Mouse (Mus musculus) hindbrain, embryonic 14.5 days (tissue): Measurements from ENCODE around the gene Zfp446. TPM values are rescaled to one million over a fixed set of nuclear protein-coding genes. Genes with fewer than 3 reads are reported as not detected.

Source experiments
- ATAC-seq: fragments of 200-750 bp; cut with Nextera tagmentation; 2 replicates; pipeline ENCODE4 v1.8.0; 2017; ENCODE audit warnings: moderate number of reproducible peaks, mild to moderate bottlenecking, moderate TSS enrichment, moderate library complexity; ENCODE audit not compliant: low FRiP score
- DNase-seq: peaks from one replicate; pipeline ENCODE4 v3.0.0-alpha.2; 2015; ENCODE audit warnings: low spot score
- H3K27ac ChIP-seq: fragments of 300-500 bp; sonication (generic); 2 replicates; pipeline ENCODE4 v1.5.1; 2014; ENCODE audit warnings: mild to moderate bottlenecking, moderate library complexity
- H3K27me3 ChIP-seq: fragments of 300-500 bp; sonication (generic); 2 replicates; pipeline ENCODE4 v1.6.1; 2014; ENCODE audit warnings: mild to moderate bottlenecking, low read length, mixed read lengths; ENCODE audit not compliant: control insufficient read depth, insufficient read depth
- H3K36me3 ChIP-seq: fragments of 300-500 bp; sonication (generic); replicated peaks from 2 replicates; pipeline ENCODE4 v1.6.1; 2014; ENCODE audit not compliant: control insufficient read depth, insufficient read depth
- H3K4me1 ChIP-seq: fragments of 300-500 bp; sonication (generic); replicated peaks from 2 replicates; pipeline ENCODE4 v1.6.1; 2014; ENCODE audit warnings: antibody characterized with exemption, low read length, mixed read lengths; ENCODE audit not compliant: control insufficient read depth, insufficient read depth
- H3K4me2 ChIP-seq: fragments of 300-500 bp; sonication (generic); replicated peaks from 2 replicates; pipeline ENCODE4 v1.6.1; 2014; ENCODE audit warnings: mild to moderate bottlenecking, moderate library complexity
- H3K4me3 ChIP-seq: fragments of 300-500 bp; sonication (generic); replicated peaks from 2 replicates; pipeline ENCODE4 v1.5.1; 2014; ENCODE audit warnings: mild to moderate bottlenecking, low read length
- H3K9ac ChIP-seq: fragments of 300-500 bp; sonication (generic); 2 replicates; pipeline ENCODE4 v1.6.1; 2014
- H3K9me3 ChIP-seq: fragments of 300-500 bp; sonication (generic); 2 replicates; pipeline ENCODE4 v1.6.1; 2016; ENCODE audit warnings: low read length; ENCODE audit not compliant: control insufficient read depth
- WGBS: fragments of 180-500 bp; shearing (Covaris S2); extraction: QIAGEN DNeasy Blood & Tissue Kit; methylation state at CpG from one replicate; pipeline ENCODE4 v1.1.7; 2014; 5-methylcytosine and 5-hydroxymethylcytosine counted together
- polyA plus RNA-seq: library from polyadenylated mRNA; unstranded; fragments of >200 nt; fragmentation: Nextera tagmentation; extraction: Ambion mirVana; gene quantifications from 2 replicates; pipeline ENCODE4 v1.2.1, GENCODE M21; 2014

The Zfp446 gene
- polyA plus RNA-seq, 1 experiment from 2014 or later = 8.9 TPM

- Histone ChIP-seq H3K27ac (no peak overlapping the region), H3K4me1 (peaks cover 5% of the 10 kb centered on the region), H3K4me2 (no peak overlapping the region), H3K4me3 (no peak overlapping the region), H3K36me3 (no peaks in the 10 kb centered on the region), H3K9me3 (no peaks in the 10 kb centered on the region), H3K27me3 (no peaks in the 10 kb centered on the region), H3K9ac (no peak overlapping the region)
- WGBS = 65% methylated on average over 4 of the region's 4 CpGs
- ATAC-seq (no peak), DNase-seq (no peak)
Observed at GRCm38 (mm10) chr7:13013671-13014070, 36.0 kb downstream of the Zfp446 start.

GRCm38 (mm10) chr7:13014275-13014839 is 36.7 kb downstream of the Zfp446 start:
- H3K27me3 ChIP-seq = no peaks in the 10 kb centered on the region
- H3K4me1 ChIP-seq = peaks cover 5% of the 10 kb centered on the region
- no peak for ATAC-seq
- H3K4me3 ChIP-seq = no peak overlapping the region
- DNase-seq = no peak
- H3K9me3 ChIP-seq = no peaks in the 10 kb centered on the region
- H3K4me2 ChIP-seq = no peak overlapping the region
- no peaks in the 10 kb centered on the region for H3K36me3 ChIP-seq
- H3K27ac ChIP-seq = no peak overlapping the region
- H3K9ac ChIP-seq = no peak overlapping the region
- 39% methylated on average over 6 of the region's 6 CpGs for whole genome bisulfite sequencing

- Histone ChIP-seq H3K36me3 (no peaks in the 10 kb centered on the region), H3K9ac (no peak overlapping the region), H3K4me3 (no peak overlapping the region), H3K4me2 (no peak overlapping the region), H3K4me1 (peaks cover 5% of the 10 kb centered on the region), H3K27ac (no peak overlapping the region), H3K27me3 (no peaks in the 10 kb centered on the region), H3K9me3 (no peaks in the 10 kb centered on the region)
- WGBS = 91% methylated on average over 1 of the region's 1 CpGs
- DNase-seq (no peak), ATAC-seq (no peak)
Observed at GRCm38 (mm10) chr7:13015217-13015616, 37.6 kb downstream of the Zfp446 start.

- peaks cover 27% of the 10 kb centered on the region for H3K4me1 ChIP-seq
- H3K27me3 ChIP-seq = no peaks in the 10 kb centered on the region
- WGBS = 4% methylated on average over 31 of the region's 31 CpGs
- DNase-seq (peak; percentile 57), ATAC-seq (peak; percentile 32)
- H3K4me3 ChIP-seq = peak overlapping the region; percentile 99
- peaks cover 26% of the 10 kb centered on the region for H3K36me3 ChIP-seq
- peak overlapping the region; percentile 94 for H3K9ac ChIP-seq
- peak overlapping the region; percentile 98 for H3K27ac ChIP-seq
- peak overlapping the region; percentile 99 for H3K4me2 ChIP-seq
- H3K9me3 ChIP-seq = no peaks in the 10 kb centered on the region
Observed at GRCm38 (mm10) chr7:13022773-13023535, 45.3 kb downstream of the Zfp446 start.

- H3K27me3 ChIP-seq = no peaks in the 10 kb centered on the region
- peak; percentile 94 for DNase-seq
- peaks cover 27% of the 10 kb centered on the region for H3K4me1 ChIP-seq
- peaks cover 38% of the 10 kb centered on the region for H3K36me3 ChIP-seq
- H3K9me3 ChIP-seq = no peaks in the 10 kb centered on the region
- H3K27ac ChIP-seq = peak overlapping the region; percentile 98
- H3K9ac ChIP-seq = peak overlapping the region; percentile 94
- H3K4me3 ChIP-seq = peak overlapping the region; percentile 99
- peak; percentile 90 for ATAC-seq
- WGBS = under 1% methylated on average over 87 of the region's 95 CpGs
- peak overlapping the region; percentile 99 for H3K4me2 ChIP-seq
Observed at GRCm38 (mm10) chr7:13023928-13024731, 46.5 kb downstream of the Zfp446 start.

- WGBS = under 1% methylated on average over 29 of the region's 44 CpGs
- peaks cover 27% of the 10 kb centered on the region for H3K4me1 ChIP-seq
- ATAC-seq = peak; percentile 65
- peak overlapping the region; percentile 94 for H3K9ac ChIP-seq
- peak overlapping the region; percentile 98 for H3K27ac ChIP-seq
- H3K36me3 ChIP-seq = peaks cover 45% of the 10 kb centered on the region
- H3K4me3 ChIP-seq = peak overlapping the region; percentile 99
- H3K9me3 ChIP-seq = no peaks in the 10 kb centered on the region
- peak; percentile 68 for DNase-seq
- H3K4me2 ChIP-seq = peak overlapping the region; percentile 99
- no peaks in the 10 kb centered on the region for H3K27me3 ChIP-seq
Observed at GRCm38 (mm10) chr7:13024805-13025204, 47.2 kb downstream of the Zfp446 start.

GRCm38 (mm10) chr7:13025511-13026112 is 48.0 kb downstream of the Zfp446 start:
- ATAC-seq = no peak
- peak overlapping the region; percentile 99 for H3K4me3 ChIP-seq
- H3K9me3 ChIP-seq = no peaks in the 10 kb centered on the region
- no peaks in the 10 kb centered on the region for H3K27me3 ChIP-seq
- peak overlapping the region; percentile 99 for H3K4me2 ChIP-seq
- H3K36me3 ChIP-seq = peaks cover 53% of the 10 kb centered on the region
- peak overlapping the region; percentile 94 for H3K9ac ChIP-seq
- 34% methylated on average over 4 of the region's 4 CpGs for WGBS
- no peak for DNase-seq
- H3K27ac ChIP-seq = peak overlapping the region; percentile 98
- peaks cover 27% of the 10 kb centered on the region for H3K4me1 ChIP-seq

GRCm38 (mm10) chr7:13028986-13029385 is 51.3 kb downstream of the Zfp446 start:
- no peak overlapping the region for H3K4me2 ChIP-seq
- H3K27me3 ChIP-seq = no peaks in the 10 kb centered on the region
- H3K9ac ChIP-seq = no peak overlapping the region
- DNase-seq = no peak
- no peak overlapping the region for H3K27ac ChIP-seq
- 87% methylated on average over 4 of the region's 4 CpGs for WGBS
- no peak for ATAC-seq
- no peak overlapping the region for H3K4me3 ChIP-seq
- no peaks in the 10 kb centered on the region for H3K9me3 ChIP-seq
- peaks cover 81% of the 10 kb centered on the region for H3K36me3 ChIP-seq
- peaks cover 27% of the 10 kb centered on the region for H3K4me1 ChIP-seq

GRCm38 (mm10) chr7:13031069-13031468 is 53.4 kb downstream of the Zfp446 start:
- ATAC-seq (no peak), DNase-seq (peak; percentile 36)
- Histone ChIP-seq H3K27ac (no peak overlapping the region), H3K9ac (no peak overlapping the region), H3K4me1 (peaks cover 27% of the 10 kb centered on the region), H3K27me3 (no peaks in the 10 kb centered on the region), H3K4me3 (no peak overlapping the region), H3K9me3 (no peaks in the 10 kb centered on the region), H3K4me2 (no peak overlapping the region), H3K36me3 (peaks cover 85% of the 10 kb centered on the region)
- 78% methylated on average over 5 of the region's 5 CpGs for WGBS
